9 mouse cellular contexts compared by ENCODE assay signal in genomic region chr6:67530992-67531821, GRCm38 (mm10). TPM values are rescaled to one million over a fixed set of nuclear protein-coding genes. Genes with fewer than 3 reads are reported as not detected.
A peak's percentile ranks its signal among the peaks of the same experiment; 100 is the strongest.
DNase-seq lines count a peak whose midpoint lies in the region; ATAC-seq and TF ChIP-seq lines count a peak whose summit lies in the region.
"Had no signal": no experiment of that assay in that cellular context is flagged by ENCODE, and none has a peak within 500 bp of the region (broad histone marks: within the 10 kb centered on the region; RNA-seq: fewer than 3 reads in every experiment).

No protein-coding gene starts in this region.

- H3K4me3 ChIP-seq in gastrocnemius, adult 2 months = peak overlapping the region; percentile 20; the same call in 1 of the 2 replicates
- no peak overlapping the region for H3K4me3 ChIP-seq in forebrain, embryonic 11.5 days (ENCODE audit: low read depth, low read length)
- H3K4me3 ChIP-seq: myocyte had no signal

- no peak overlapping the region for H3K9ac ChIP-seq in forebrain, embryonic 11.5 days (ENCODE audit: low read length)

- no peak overlapping the region for H3K27ac ChIP-seq in gastrocnemius, adult 2 months
- no peak overlapping the region for H3K27ac ChIP-seq in forebrain, embryonic 11.5 days (ENCODE audit: low read depth, low read length)

- intact Hi-C loops in gastrocnemius, adult 2 months (cut with DNase I) = no loop called here

- H3K9me3 ChIP-seq in forebrain, embryonic 11.5 days (ENCODE audit: control insufficient read depth, low read length) = no peaks in the 10 kb centered on the region

- H3K4me2 ChIP-seq in forebrain, embryonic 11.5 days (ENCODE audit: low read depth, low read length, severe bottlenecking) = no peak overlapping the region

- WGBS in forebrain, embryonic 11.5 days = 60% methylated on average over 9 of the region's 9 CpGs

- H3K27me3 ChIP-seq in forebrain, embryonic 11.5 days (ENCODE audit: control insufficient read depth, insufficient read depth, low read length) = peaks cover 43% of the 10 kb centered on the region

- no peak for TF ChIP-seq POLR2A in brain, embryonic 14.5 days (IDR thresholded peaks at IDR 0.05; ENCODE audit: borderline replicate concordance, extremely low read depth, insufficient read depth, insufficient read length, poor library complexity, severe bottlenecking)

- no peak for ATAC-seq in forebrain, embryonic 11.5 days (replicated peaks; ENCODE audit: low FRiP score)
- ATAC-seq in cerebellum, adult (ENCODE audit: insufficient number of reproducible peaks, low FRiP score, low TSS enrichment) = no peak

- no peak for DNase-seq in gastrocnemius, adult 2 months
- no peak for DNase-seq in gastrocnemius, postnatal 4 days (ENCODE audit: low spot score in 2 of 2)
- DNase-seq in A20 (ENCODE audit: low read depth, low spot score) = peak; percentile 56
- DNase-seq in brain, embryonic 14.5 days (ENCODE audit: low read depth) = peak; percentile 20
- peak; percentile 44 to 52 for DNase-seq in kidney, postnatal 4 days
- no peak for DNase-seq in forebrain, embryonic 11.5 days (ENCODE audit: low spot score)
- DNase-seq in Muller cell, postnatal 12 days (ENCODE audit: inconsistent ontology term) = no peak

- peak; percentile 43 for TF ChIP-seq CTCF in gastrocnemius, adult 2 months (IDR thresholded peaks at IDR 0.05)
- no peak for TF ChIP-seq CTCF in brain, embryonic 14.5 days (IDR thresholded peaks at IDR 0.05; ENCODE audit: borderline replicate concordance, extremely low read depth, insufficient read depth, insufficient read length)

- peaks cover 2% of the 10 kb centered on the region; the same call in 1 of the 2 replicates for H3K4me1 ChIP-seq in forebrain, embryonic 11.5 days (replicated peaks; ENCODE audit: control insufficient read depth, insufficient read depth, low read length)

- no peaks in the 10 kb centered on the region for H3K36me3 ChIP-seq in forebrain, embryonic 11.5 days (ENCODE audit: control insufficient read depth, insufficient read depth, low read length)

RNA-seq across cellular contexts. Expression of gene Tacstd2, which starts 4.4 kb away (rescaled TPM):
- total RNA-seq in gastrocnemius, adult 2 months (2021) = not detected
- total RNA-seq in gastrocnemius, postnatal 4 days (2021) = under 1 TPM in 1 of 2 experiments, not detected in 1; 0.21 TPM
- polyA plus RNA-seq in brain, embryonic 14.5 days (2012; rRNA removed) = 5.2 and 7.1 TPM in 2 replicates
- 5.4 and 7.0 TPM in 2 replicates for polyA plus RNA-seq in forebrain, embryonic 11.5 days (2014; fragmentation: Nextera tagmentation; extraction: Ambion mirVana)
- polyA plus RNA-seq: myocyte had no signal

RNA-seq across cellular contexts. Expression of gene Il23r, which starts 39.6 kb away (rescaled TPM):
- total RNA-seq in gastrocnemius, adult 2 months (2021) = not detected
- total RNA-seq in gastrocnemius, postnatal 4 days (2021) = not detected
- polyA plus RNA-seq in brain, embryonic 14.5 days (2012; rRNA removed) = not detected in 2 replicates
- not detected in 2 replicates for polyA plus RNA-seq in forebrain, embryonic 11.5 days (2014; fragmentation: Nextera tagmentation; extraction: Ambion mirVana)
- polyA plus RNA-seq: myocyte had no signal

Comparison
In these comparisons a context has a peak if more than half of its experiments do, and no peak if none do; other contexts are left out.
1. DNase-seq: peak in A20 (single experiment), brain, embryonic 14.5 days (single experiment) and kidney, postnatal 4 days (2 of 2); none in gastrocnemius, adult 2 months (single experiment), gastrocnemius, postnatal 4 days (0 of 2), forebrain, embryonic 11.5 days (single experiment) and Muller cell, postnatal 12 days (single experiment).